Mouse (Mus musculus) erythroblast, embryonic 14.5 days (primary cell): Measurements from ENCODE around the gene Ntsr2.

Experiments used
- GATA1 ChIP-seq: IDR thresholded peaks from 2 replicates; pipeline ENCODE4 v1.6.1; 2012; ENCODE audit warnings: low read length, inconsistent platforms, mixed read lengths
- TAL1 ChIP-seq: IDR thresholded peaks from 3 replicates; pipeline ENCODE4 v1.6.1; 2012; ENCODE audit warnings: low read length, inconsistent platforms, mixed read lengths

DNA sequence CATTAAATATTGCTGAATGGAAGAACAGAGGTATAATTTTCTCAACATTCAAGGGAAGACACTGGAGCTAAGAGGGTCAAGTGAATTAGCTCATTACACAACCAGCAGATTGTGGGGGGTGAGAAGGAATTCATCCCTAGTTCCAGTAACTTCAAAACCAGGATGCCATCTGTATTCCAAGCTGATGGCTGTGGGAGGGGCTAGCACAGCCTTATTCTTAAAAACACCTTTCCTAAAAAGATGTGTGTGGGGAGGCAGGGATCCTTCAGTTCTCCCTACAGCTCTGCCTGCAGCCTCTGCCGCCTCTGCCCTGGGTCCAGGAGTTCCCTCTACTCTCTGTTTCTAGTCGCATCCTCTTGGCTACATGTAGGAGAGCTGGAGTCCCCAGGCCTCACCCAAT, 37.4 kb upstream of the Ntsr2 start:
- no peak for TF ChIP-seq GATA1
- no peak for TF ChIP-seq TAL1
